Mouse (Mus musculus) cortical plate, adult 2 months (tissue): ENCODE measurements at regions not wholly inside any gene's neighbourhood (a gene's known extent, or its start where the extent isn't known, plus 50 kb on each side); places are given as distances from the start of the nearest gene placed in this dataset.
A peak's percentile ranks its signal among the peaks of the same experiment; 100 is the strongest.

Experiments
- H3K27ac ChIP-seq: fragments of 200-500 bp; 2 replicates; pipeline ENCODE4 v1.5.1; 2012; ENCODE audit warnings: low read length, control low read depth, inconsistent platforms; ENCODE audit not compliant: insufficient read depth
- H3K4me1 ChIP-seq: fragments of 200-500 bp; 2 replicates; pipeline ENCODE4 v1.6.1; 2011; ENCODE audit warnings: low read length; ENCODE audit not compliant: control insufficient read depth, insufficient read depth
- H3K4me3 ChIP-seq: fragments of 200-500 bp; 2 replicates; pipeline ENCODE4 v1.5.1; 2011; ENCODE audit warnings: mild to moderate bottlenecking, low read length, control low read depth; ENCODE audit not compliant: insufficient read depth
- CTCF ChIP-seq: fragments of 200-500 bp; IDR thresholded peaks from 2 replicates; pipeline ENCODE4 v1.5.1; 2011; ENCODE audit warnings: mild to moderate bottlenecking, control low read depth, low read length; ENCODE audit not compliant: insufficient read depth; ENCODE audit errors: extremely low read depth
- POLR2A ChIP-seq: fragments of 200-500 bp; IDR thresholded peaks from 2 replicates; pipeline ENCODE4 v1.6.1; 2011; ENCODE audit warnings: mild to moderate bottlenecking, low read length, control low read depth; ENCODE audit not compliant: insufficient read depth; ENCODE audit errors: extremely low read depth

DNA sequence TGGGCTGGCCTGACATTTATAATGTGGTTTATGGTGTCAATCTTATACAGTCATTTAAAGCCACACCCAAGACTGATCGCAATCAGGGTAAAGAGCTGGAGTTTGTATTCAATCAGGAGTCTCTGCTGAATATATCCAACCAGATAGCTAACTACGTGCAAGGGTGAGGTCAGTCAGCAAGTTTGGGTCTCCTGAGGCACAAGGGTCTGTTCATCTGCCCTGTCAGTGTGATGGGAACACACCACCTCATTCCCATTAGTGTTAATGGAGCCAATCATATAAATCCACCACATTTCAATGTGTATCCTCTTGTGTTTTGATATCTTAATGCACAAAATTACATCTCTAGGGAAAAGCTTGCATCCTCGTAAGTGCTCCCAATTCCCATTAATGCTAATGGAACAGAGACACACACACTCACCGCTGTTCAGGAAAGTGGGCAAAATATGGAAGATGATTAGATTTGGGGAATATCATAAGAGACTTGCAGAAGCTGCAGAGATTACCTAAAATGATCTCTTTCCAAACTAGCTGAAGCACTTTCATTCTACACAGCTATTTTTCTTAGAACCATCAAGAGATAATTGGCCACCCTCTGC lies 447.7 kb downstream of the Btbd3 start:
- no peak overlapping the region for H3K4me3 ChIP-seq
- H3K4me1 ChIP-seq, result peaks cover 4% of the 10 kb centered on the region
- TF ChIP-seq POLR2A (no peak), CTCF (no peak)
- H3K27ac ChIP-seq, result no peak overlapping the region

DNA sequence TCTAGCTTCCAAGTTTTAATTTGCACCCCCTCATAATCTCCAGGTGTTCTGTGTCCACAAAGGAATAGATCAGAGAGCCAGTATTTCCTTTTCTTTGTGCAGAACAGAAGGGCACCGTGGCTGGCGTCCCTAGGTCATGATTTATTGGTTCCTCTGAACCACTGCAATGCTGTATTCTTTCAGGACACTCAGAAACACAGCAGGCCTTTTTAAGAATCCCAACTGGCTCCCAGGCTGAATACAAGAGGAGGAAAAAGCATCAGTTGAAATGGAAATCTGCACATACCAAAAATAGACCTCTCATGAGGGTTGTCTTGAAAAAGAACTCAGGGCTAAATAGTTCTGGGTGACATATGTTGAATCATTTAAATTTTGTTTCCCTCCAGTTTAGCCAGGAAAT lies 452.4 kb downstream of the Btbd3 start:
- Histone ChIP-seq H3K4me3 (no peak overlapping the region), H3K27ac (peak overlapping the region; percentile 86), H3K4me1 (peaks cover 4% of the 10 kb centered on the region)
- TF ChIP-seq POLR2A (no peak), CTCF (no peak)

GRCm38 (mm10) chr2:138733846-138734245 lies 477.5 kb downstream of the Btbd3 start:
- TF ChIP-seq POLR2A (no peak), CTCF (no peak)
- no peaks in the 10 kb centered on the region for H3K4me1 ChIP-seq
- no peak overlapping the region for H3K4me3 ChIP-seq
- no peak overlapping the region for H3K27ac ChIP-seq

- Histone ChIP-seq H3K4me3 (no peak overlapping the region), H3K27ac (no peak overlapping the region), H3K4me1 (no peaks in the 10 kb centered on the region)
- TF ChIP-seq POLR2A (no peak), CTCF (no peak)
These were observed 488.4 kb downstream of the Btbd3 start for GRCm38 (mm10) chr2:138744806-138745205.

DNA sequence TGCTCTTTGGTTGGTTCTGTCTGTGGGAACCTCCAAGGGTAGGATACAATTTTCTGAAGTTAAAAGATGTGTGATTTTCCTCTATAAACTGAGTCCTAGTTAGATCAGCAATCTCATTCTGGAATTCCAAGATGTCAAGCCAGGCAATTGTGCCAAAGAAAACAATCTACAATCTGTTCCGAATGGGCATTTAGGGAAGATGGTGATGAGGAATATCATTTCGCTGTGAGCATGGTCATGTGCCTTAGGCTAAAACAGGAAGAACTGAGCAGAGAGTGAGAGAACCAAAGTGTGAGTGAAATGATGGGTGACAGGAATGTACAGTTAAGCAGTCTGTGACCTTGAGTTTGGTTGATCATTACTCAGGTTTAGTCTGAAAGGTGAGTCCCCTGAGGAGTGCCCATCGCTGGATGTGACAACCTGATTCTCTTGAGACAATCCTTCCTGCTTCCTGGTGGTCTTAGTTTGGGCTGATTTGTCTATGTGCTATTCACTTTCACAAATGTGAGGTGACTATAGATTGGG lies 504.1 kb downstream of the Btbd3 start:
- no peaks in the 10 kb centered on the region for H3K4me1 ChIP-seq
- TF ChIP-seq POLR2A, result no peak
- H3K4me3 ChIP-seq, result no peak overlapping the region
- no peak overlapping the region for H3K27ac ChIP-seq

DNA sequence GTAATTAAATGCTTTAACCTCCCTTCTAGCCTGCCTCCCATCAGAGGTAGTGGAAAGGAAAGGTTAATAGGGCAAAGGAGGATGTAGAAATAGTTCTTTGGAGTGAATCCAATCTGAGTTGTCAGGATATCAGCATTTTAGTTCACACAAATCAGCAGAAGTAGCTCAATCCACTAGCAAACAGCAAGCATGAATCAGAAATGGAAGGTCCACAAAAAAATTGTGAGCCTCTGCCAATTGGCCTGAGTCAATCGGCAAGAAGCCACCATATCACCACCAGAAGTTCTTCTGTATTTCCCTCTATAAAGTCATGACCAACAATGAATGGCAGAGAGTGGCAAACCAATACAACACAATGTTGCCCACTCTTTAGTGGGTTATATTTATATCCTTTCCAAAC lies 505.0 kb downstream of the Btbd3 start:
- no peak overlapping the region for H3K27ac ChIP-seq
- TF ChIP-seq CTCF (no peak), POLR2A (no peak)
- H3K4me1 ChIP-seq, result no peaks in the 10 kb centered on the region
- H3K4me3 ChIP-seq, result no peak overlapping the region

- no peak overlapping the region for H3K4me3 ChIP-seq
- H3K27ac ChIP-seq, result no peak overlapping the region
- TF ChIP-seq POLR2A (no peak), CTCF (no peak)
- no peaks in the 10 kb centered on the region for H3K4me1 ChIP-seq
These were observed 510.0 kb downstream of the Btbd3 start for GRCm38 (mm10) chr2:138766275-138766842.

DNA sequence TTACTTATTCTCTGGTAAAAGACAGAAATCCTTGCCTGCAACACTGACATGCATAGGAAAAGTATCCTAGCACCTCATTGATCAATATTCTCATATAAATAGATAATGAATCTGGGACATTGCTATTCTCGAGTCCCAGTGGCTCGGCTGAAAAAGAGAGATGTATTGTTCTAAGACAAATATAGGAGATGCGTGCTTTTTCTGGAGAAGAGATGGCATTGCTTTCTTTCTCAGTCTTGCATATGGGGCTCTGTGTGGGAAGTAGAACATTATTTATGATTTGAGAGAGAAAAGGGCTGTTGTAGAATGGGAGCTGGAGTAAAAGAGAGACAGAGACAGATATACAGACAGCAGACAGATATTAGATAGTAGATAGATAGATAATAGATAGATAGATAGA lies 527.4 kb downstream of the Btbd3 start:
- TF ChIP-seq POLR2A (no peak), CTCF (no peak)
- Histone ChIP-seq H3K27ac (no peak overlapping the region), H3K4me3 (no peak overlapping the region), H3K4me1 (no peaks in the 10 kb centered on the region)

DNA sequence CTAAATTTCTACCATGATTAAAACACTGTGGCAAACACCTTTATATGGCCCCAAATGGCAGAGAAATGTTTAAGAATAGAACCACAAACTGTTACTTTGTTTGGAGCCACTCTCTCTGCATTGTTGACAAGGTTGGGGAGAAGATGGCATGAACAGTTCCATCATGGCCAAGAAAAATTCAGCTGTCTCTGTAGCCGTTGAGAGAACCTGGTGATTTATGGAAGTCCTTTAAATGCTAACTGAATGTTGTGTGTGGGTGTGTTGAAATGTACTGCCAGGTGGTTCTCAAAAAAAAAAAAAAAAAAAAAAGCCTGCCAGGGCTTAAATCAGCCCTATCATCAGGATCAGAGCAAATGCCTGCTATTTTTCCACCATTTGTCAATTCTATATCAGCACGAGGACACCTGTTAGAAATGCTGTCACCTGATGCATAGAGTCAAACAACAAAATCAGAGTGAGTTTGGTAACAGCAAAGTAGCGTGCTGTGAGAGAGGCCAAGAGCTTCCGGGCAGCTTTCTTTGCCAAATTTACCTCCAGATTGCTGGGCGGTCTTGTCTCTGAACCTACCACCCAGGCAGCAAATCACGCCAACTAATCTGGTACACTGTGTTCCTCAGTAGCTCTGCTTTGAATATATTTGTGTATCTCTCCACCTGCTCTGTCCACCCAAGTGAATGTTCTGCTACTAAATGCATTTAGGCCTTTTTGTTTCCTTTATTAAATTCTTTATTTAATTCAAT lies 536.5 kb downstream of the Btbd3 start:
- H3K27ac ChIP-seq, result no peak overlapping the region
- H3K4me1 ChIP-seq, result no peaks in the 10 kb centered on the region
- H3K4me3 ChIP-seq, result no peak overlapping the region
- TF ChIP-seq CTCF (no peak), POLR2A (no peak)

GRCm38 (mm10) chr2:138806196-138806595 lies 549.8 kb downstream of the Btbd3 start:
- no peak for TF ChIP-seq POLR2A
- TF ChIP-seq CTCF, result no peak
- H3K4me1 ChIP-seq, result no peaks in the 10 kb centered on the region
- no peak overlapping the region for H3K27ac ChIP-seq
- H3K4me3 ChIP-seq, result no peak overlapping the region
